Mouse (Mus musculus): ENCODE results near the gene Ftcd.

- TF ChIP-seq CTCF (IDR thresholded peaks at IDR 0.05; ENCODE audit: extremely low read depth, insufficient read length, insufficient replicate concordance, low read depth, low read length) (no peak), POLR2A (IDR thresholded peaks at IDR 0.05; ENCODE audit: low read depth, low read length) (no peak)
These were observed 23.9 kb upstream of the Ftcd start for GRCm38 (mm10) chr10:76551556-76551955.

All from small intestine, adult 2 months (tissue).